Mouse (Mus musculus) gastrocnemius, postnatal 36 days (tissue): ENCODE data around the gene Mal. TPM values are rescaled to one million over a fixed set of nuclear protein-coding genes. Genes with fewer than 3 reads are reported as not detected.
"Not testable (repeated sequence)": the region's sequence is repeated elsewhere in the genome, so short reads cannot be mapped to it uniquely, and the experiment has no call there.

Experiments
- DNase-seq, 2 experiments: peaks; one replicate each; pipeline ENCODE4 v3.0.0; 2022
- intact Hi-C: fragments of 180-260 bp; cut with DNase I; formaldehyde crosslinking; loops from one replicate; pipeline ENCODE4 v1.15.1; 2025
- total RNA-seq, 2 experiments: library from RNA; stranded (reverse); gene quantifications; 2 replicates each; pipeline ENCODE4 v1.2.3; 2021

The Mal gene
- total RNA-seq, 2 experiments from 2014 or later: 1.6 to 4.4 TPM

GRCm38 (mm10) chr2:127627354-127627753 is 29.1 kb downstream of the Mal start:
- intact Hi-C loops: no loop called here
- no peak for DNase-seq

DNA sequence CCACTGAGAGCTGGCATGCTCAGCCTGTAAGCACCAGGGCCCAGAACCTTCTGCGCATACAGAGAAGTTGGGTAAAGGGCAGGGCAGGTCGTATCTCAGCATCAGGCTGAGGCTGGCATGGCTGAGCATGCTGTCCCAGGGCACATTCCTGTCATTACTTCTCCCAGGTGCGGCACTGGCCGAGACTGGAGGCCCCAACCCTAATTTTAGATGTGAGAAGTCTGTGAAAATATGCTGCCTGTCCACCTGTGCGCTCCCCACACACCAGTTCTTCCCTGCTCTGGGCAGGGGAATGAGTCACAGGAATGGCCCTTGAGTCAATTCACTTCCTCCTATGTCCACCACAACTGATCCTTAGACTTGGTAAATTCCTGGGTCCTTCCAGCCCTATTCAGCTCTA is 30.8 kb downstream of the Mal start:
- no peak for DNase-seq
- intact Hi-C loops: no loop called here

GRCm38 (mm10) chr2:127624786-127625185 is 31.7 kb downstream of the Mal start:
- no peak for DNase-seq
- intact Hi-C loops: no loop called here

DNA sequence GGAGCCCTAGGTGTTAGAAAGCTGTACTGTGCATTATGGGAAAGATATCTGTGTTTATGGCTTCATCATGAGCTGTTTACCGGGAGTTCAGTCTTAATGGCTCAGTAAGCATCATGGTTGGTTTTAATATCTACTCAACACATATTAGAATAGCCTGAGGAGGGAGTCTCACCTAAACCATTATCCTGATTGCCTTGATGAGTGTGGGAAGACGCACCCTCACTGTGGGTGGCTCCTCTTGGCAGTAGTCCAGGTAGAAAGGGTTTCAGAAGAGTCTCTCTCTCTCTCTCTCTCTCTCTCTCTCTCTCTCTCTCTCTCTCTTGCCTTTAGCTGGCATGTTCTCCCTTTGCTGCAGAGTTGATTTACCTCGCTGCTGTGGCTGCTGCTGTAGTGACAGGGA is 34.4 kb downstream of the Mal start:
- intact Hi-C loops: no loop called here
- DNase-seq: no peak

DNA sequence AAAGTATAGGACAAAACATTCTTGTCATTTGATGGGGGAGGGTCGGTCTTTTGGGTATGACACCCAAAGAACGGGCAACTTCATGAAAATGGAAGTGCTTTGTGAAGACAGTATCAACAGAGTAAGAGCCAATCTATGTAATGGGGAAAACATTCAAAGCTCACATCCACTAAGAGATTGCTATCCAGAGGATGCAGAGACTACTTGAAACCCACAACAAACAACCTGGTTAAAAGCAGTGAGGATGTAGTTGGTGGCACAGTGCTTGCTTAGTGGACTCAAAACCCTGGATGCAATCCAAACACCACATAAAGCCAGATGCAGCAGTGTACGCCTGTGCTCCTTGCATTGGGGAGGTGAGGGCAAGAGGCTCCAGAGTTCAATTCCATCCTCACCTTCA is 37.2 kb downstream of the Mal start:
- intact Hi-C loops: no loop called here
- no peak for DNase-seq

DNA sequence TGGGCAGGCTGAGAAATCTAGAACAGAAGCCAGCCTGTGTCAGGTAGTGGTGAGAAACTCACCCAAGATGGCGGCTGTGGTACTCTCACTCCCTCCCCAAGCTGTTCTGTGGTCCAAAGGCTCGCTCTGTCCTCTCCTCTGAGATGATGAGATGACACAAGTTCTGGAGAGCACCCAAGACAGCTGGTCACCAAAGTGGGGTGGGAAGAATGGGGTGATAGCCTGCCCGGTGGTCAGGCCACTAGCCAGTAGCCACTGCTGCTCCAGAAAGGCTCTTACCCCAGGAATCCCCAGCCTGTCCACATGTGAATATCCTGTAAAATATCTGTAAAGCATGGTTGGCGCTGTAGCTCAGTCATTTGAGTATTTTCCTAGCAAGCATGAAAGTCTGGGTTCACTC is 44.2 kb downstream of the Mal start:
- DNase-seq: no peak
- intact Hi-C loops: no loop called here

DNA sequence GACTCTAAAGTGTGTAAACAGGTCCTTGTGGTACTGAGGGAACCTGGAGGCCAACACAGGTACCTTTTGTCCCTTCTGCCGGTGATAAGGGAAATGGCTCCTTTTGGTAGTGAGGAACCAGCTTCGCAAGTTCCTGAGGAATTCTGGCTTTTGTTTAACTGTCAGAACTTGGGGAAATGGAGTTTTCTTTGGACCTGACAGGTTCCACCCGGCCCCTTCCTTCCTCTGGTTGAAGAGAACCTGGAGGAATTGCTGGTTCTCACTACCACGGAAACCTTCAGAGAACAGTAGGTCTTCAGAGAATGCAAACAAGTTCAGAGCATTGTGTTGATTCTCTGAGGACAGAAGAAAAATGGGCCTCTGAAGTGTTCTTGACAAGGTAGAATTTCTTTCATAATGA is 45.1 kb downstream of the Mal start:
- intact Hi-C loops: no loop called here
- no peak for DNase-seq

- DNase-seq: no peak
- intact Hi-C loops: loop anchor here (5.0 kb wide), 2 partner anchors 73 to 238 kb away; no protein-coding TSS in a partner anchor
Measured at GRCm38 (mm10) chr2:127608986-127609385, 47.5 kb downstream of the Mal start.

GRCm38 (mm10) chr2:127608234-127608633 is 48.3 kb downstream of the Mal start:
- no peak for DNase-seq

GRCm38 (mm10) chr2:127605203-127605602 is 51.3 kb downstream of the Mal start:
- intact Hi-C loops: loop anchor here (2.0 to 5.0 kb wide), 3 partner anchors 64 to 242 kb away; no protein-coding TSS in a partner anchor

More at GRCm38 (mm10) chr2:127608234-127608633, 48.3 kb downstream of the Mal start:
- intact Hi-C loops: loop anchor here (5.0 kb wide), 2 partner anchors 74 to 239 kb away; no protein-coding TSS in a partner anchor

GRCm38 (mm10) chr2:127603383-127603782 is 53.1 kb downstream of the Mal start:
- DNase-seq, intact Hi-C loops: not testable (repeated sequence)

More at GRCm38 (mm10) chr2:127605203-127605602, 51.3 kb downstream of the Mal start:
- no peak for DNase-seq

DNA sequence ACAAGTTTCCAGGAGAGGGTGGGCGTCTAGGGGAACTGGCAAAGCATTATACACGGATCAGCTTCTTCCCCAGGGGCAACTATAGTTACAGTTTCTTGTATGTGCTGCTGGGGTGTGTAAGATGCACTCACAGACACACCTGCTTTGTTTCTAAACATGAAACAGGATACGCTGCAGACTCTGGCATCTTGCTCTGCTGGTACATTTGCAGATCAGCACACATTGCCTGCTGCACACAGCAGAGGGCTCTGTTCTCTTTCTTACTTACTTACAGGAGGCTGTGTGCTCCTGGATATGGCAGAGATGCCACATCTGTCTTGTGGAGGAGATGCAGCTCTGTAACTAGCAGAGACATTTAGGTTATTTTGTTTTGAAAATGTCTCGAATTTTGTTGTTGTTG is 65.7 kb downstream of the Mal start:
- no peak for DNase-seq
- intact Hi-C loops: no loop called here

DNA sequence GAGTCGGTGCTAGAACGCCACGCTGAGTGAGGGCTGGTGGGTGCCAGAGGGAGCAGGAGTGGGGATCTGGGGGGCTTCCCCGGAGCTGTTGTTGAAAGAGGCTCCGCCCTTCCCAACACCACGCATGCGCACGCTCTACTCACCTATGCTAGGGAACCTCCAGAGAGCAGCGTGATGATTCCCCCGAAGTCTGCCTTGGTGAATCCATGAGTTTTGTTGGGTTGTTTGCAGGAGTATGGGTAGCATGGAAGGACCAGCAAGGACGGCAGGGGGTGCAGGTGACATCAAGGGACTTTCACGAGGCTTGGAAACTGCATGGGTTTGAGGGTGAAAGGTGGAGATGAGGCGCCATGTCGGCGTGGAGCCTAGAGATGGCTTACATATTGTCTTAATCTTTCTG is 66.3 kb downstream of the Mal start:
- DNase-seq: no peak
- intact Hi-C loops: no loop called here

- intact Hi-C loops: no loop called here
- no peak for DNase-seq
Measured at GRCm38 (mm10) chr2:127588897-127589296, 67.6 kb downstream of the Mal start.

GRCm38 (mm10) chr2:127587514-127587844 is 69.0 kb downstream of the Mal start:
- no peak for DNase-seq
- intact Hi-C loops: no loop called here

- peak; percentile 77 to 88 for DNase-seq
- intact Hi-C loops: no loop called here
Measured at GRCm38 (mm10) chr2:127586694-127587513, 69.6 kb downstream of the Mal start, which contains the start of the genes Zfp661 and Mrps5. Gene Zfp661 (minus strand): TSS chr2:127587094. Gene Mrps5 (plus strand): TSS chr2:127587222.

DNA sequence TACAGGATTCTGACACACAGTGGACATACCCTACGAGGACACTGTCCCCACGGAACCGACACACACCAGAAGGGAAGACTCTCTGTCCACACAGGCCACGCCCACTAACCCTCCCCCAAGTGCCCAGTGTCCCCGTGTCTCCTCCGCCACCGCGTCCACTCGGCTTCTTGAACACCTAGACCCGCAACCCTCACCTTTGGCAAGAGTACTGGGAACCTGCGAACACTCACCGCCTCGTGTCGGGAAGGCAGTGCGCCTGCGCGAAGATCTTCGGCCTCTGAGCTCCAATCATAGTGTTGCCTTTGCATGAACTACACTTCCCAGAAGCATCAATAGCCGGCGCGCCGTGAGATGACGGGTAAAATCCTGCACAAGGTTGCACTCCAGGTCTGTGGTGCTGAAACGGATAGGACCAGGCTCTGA is 72.0 kb downstream of the Mal start:
- intact Hi-C loops: no loop called here
- DNase-seq: peak; percentile 89 to 91

Other genes starting within 250 kb of the Mal start
- not detected for gene Gpat2, start 231.5 kb downstream of the Mal start, total RNA-seq
- 10 to 100 TPM; 22.0 to 22.7 TPM for gene Fahd2a, start 212.1 kb downstream of the Mal start, total RNA-seq
- under 1 TPM; 0.18 to 0.49 TPM for gene Kcnip3, start 134.6 kb downstream of the Mal start, total RNA-seq
- not detected for gene Prom2, start 115.2 kb downstream of the Mal start, total RNA-seq
- 1 to 10 TPM; 2.1 TPM for gene Zfp661, start 69.6 kb downstream of the Mal start, total RNA-seq
- 10 to 100 TPM; 81.4 to 91.4 TPM for gene Mrps5, start 69.5 kb downstream of the Mal start, total RNA-seq
- gene Mall, start 73.2 kb upstream of the Mal start, total RNA-seq: 1 to 10 TPM; 1.7 to 2.3 TPM
- 10 to 100 TPM; 19.0 to 23.6 TPM for gene Nphp1, start 132.2 kb upstream of the Mal start, total RNA-seq
- gene Mtln, start 135.8 kb upstream of the Mal start, total RNA-seq: 100 to 1,000 TPM; 105 to 118 TPM
- gene Bub1, start 175.2 kb upstream of the Mal start, total RNA-seq: under 1 TPM; 0.17 to 0.26 TPM
- gene Acoxl, start 182.2 kb upstream of the Mal start, total RNA-seq: under 1 TPM; 0.07 to 0.23 TPM